Mouse (Mus musculus): ENCODE measurements around the gene Zfp281.

Gene Zfp281

GRCm38 (mm10) chr1:136624146-136625018, at the start of gene Zfp281:
TSS of gene Zfp281 (plus strand) at chr1:136624901.
- DNase-seq (ENCODE audit: extremely low spot score, low spot score): peak; percentile 98

- no peak for DNase-seq (ENCODE audit: extremely low spot score, low spot score)
Observed at GRCm38 (mm10) chr1:136577890-136578663, 46.6 kb upstream of the Zfp281 start.

- DNase-seq (ENCODE audit: extremely low spot score, low spot score): no peak
Observed at GRCm38 (mm10) chr1:136579360-136579759, 45.3 kb upstream of the Zfp281 start.

DNA sequence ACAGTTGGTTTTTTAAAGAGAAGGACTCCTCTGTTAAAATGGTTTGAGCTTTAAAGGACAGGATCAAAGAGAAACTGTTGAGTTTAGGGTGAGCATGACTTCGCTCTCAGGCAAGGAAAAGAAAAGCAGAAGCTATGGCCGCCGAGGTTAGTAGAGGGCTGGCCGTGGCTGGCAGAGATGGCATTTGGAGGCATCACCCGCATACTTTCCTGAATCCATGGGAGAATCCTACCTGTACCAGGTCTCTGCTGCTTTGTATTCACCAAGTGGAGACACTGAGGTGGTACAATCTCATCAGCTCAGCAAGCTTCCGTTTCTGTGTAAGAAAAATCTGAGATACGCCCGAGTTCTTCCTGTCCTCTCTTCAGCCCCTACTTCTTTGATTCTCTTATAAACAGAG, 44.4 kb upstream of the Zfp281 start:
- DNase-seq (ENCODE audit: extremely low spot score, low spot score): no peak

DNA sequence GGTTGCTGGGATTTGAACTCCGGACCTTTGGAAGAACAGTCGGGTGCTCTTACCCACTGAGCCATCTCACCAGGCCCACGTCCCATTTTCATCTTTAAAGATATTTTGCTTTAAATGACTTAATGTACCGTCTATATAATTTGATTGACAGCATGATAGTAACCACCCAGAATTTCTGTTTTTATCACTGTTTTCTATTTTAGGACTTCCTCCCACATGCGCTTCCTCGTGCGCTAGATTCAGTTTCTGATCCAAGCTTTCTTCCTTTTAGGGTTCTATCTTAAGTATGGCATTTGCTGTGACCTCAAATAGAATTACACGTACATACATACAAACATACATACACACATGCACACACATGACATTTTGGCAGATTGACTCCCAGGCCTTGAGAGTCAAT, 42.9 kb upstream of the Zfp281 start:
- DNase-seq (ENCODE audit: extremely low spot score, low spot score): no peak

DNA sequence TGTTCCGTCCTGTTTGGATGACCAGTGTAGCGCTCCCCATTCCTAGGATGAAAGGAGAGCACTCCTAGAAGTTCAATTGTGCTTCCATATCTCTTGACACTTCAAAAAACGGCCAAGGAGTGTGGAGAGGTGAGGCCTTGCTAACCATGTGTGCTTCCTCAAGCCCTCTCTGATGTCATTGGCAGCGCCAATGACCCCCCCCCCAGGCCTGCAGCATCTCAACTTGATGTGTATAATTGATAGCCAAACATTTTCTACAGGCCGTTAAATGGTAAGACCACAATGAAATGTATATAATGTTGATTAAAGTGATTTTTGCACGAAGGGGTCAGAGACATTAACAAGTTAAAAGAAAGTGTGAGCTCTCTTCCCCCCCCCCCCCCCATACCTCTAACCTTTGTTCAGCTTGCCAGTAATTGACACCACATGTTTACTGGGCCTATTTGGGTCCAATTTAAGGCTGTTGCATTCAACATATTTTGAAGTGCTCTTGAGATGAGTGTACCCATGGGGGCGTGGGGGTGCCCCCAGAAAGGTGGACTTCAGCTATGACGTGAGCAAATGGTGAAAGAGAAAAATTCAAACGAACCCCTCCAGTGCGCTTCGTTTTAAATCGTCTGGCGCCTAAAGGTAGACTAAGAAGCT, 36.8 kb upstream of the Zfp281 start:
- no peak for DNase-seq (ENCODE audit: extremely low spot score, low spot score)

- peak; percentile 47 for DNase-seq (ENCODE audit: extremely low spot score, low spot score)
Observed at GRCm38 (mm10) chr1:136588908-136589307, 35.8 kb upstream of the Zfp281 start.

- DNase-seq (ENCODE audit: extremely low spot score, low spot score): no peak
Observed at GRCm38 (mm10) chr1:136592741-136593140, 32.0 kb upstream of the Zfp281 start.

DNA sequence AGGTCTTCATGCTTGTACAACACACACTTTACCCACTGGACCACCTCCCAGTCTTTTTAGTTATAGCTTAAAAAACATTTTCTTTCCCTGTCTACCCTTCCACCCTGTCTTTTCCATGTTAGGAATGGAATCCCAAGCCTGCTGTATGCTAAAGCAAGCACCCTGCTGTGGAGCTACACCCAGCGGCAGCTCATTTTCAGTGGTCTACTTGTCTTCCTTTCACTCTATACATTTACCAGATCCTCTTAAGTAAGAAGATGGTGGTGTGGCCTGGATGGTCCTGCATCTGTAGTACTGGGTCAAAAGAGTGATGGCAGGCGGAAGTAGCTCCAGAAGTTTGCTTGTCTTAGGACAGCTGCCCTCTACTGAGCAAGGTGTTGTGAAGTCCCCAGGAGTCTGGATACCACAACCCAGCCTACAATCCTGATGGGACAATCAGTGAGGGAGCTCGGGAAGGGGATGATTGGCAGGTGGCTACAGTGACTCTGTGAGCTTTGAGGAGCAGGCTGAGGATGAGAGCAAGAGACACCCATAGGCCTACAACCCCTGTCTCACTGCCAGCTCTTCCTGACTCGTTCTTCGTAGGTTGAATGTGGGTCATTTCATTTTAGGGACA, 30.4 kb upstream of the Zfp281 start:
- DNase-seq (ENCODE audit: extremely low spot score, low spot score): no peak

DNA sequence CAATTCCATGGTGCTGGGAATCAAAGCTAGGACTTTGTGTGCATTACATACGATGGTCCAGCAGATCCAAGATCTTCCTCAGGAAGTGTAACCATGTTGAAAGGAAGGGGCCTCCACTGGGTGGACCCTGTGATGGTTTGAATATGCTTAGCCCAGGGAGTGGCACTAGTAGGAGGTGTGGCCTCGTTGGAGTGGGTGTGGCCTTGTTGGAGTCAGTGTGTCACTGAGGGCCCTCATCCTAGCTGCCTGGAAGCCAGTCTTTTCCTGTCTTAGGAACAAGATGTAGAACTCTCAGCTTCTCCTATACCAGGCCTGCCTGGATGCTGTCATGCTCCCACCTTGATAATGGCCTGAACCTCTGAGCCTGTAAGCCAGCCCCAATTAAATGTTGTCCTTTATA, 27.9 kb upstream of the Zfp281 start:
- no peak for DNase-seq (ENCODE audit: extremely low spot score, low spot score)

- DNase-seq (ENCODE audit: extremely low spot score, low spot score): no peak
Observed at GRCm38 (mm10) chr1:136598286-136598685, 26.4 kb upstream of the Zfp281 start.

GRCm38 (mm10) chr1:136600067-136600466, 24.6 kb upstream of the Zfp281 start:
- DNase-seq (ENCODE audit: extremely low spot score, low spot score): no peak

- no peak for DNase-seq (ENCODE audit: extremely low spot score, low spot score)
Observed at GRCm38 (mm10) chr1:136600647-136601345, 23.9 kb upstream of the Zfp281 start.

DNA sequence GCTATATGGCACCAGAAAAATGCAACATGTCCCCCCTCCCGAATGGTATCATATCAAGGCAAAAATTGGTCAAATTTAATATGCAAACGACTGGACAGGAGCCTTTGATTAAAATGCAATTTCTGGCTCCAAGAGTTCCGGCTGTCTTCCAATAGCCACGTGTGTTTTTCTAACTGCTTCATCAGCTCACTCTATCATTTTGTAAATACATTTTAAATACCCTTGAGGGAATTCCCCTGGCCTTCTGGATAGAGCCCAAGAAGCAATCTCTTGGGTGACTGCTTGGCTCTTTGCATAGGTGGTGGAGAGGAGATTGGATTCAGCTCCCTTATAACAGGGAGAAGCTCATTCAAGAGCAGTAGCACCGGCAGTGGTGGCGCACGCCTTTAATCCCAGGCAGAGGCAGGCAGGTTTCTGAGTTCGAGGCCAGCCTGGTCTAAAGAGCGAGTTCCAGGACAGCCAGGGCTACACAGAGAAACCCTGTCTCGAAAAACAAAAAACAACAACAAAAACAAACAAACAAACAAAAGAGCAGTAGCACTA, 23.3 kb upstream of the Zfp281 start:
- no peak for DNase-seq (ENCODE audit: extremely low spot score, low spot score)

DNA sequence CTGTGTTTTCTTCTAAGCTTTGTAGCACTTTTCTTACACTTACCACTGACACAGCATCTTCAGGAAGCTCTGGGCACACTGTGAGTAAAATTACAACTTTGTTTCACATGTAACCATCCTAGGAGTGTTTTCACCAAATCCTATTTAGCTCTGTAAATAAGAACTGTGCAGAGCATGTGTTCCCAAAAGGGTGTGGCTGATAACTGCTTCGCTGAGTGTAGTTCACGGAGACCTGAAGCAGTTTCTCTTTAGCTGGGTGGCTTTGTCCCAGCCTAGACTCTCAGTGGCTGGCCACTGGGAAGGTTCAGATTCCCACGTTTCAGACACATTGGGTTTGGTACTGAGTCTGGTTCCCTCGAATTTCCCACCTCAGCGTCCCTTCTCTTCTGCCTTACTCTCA, 22.4 kb upstream of the Zfp281 start:
- no peak for DNase-seq (ENCODE audit: extremely low spot score, low spot score)

GRCm38 (mm10) chr1:136604190-136604589, 20.5 kb upstream of the Zfp281 start:
- no peak for DNase-seq (ENCODE audit: extremely low spot score, low spot score)

DNA sequence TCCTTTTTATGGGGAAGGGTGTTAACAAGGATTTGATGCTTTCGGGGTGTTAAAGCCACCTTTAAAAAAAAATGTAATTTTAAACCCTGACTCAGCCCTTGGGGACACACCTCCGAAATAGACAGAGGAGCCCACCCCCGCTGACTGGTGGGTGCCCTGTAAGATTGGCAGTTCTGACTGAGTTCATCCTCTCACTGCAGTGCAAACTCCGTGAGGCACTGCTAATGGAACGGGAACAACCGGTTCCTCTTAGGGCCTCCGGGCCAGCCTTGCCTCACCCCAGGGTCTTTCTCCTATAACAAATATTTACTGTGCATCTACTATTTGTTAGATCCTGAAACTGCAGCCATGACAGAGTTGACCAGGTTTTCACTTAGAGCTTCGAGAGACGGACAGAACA, 18.9 kb upstream of the Zfp281 start:
- DNase-seq (ENCODE audit: extremely low spot score, low spot score): no peak

- DNase-seq (ENCODE audit: extremely low spot score, low spot score): no peak
Observed at GRCm38 (mm10) chr1:136606278-136606677, 18.4 kb upstream of the Zfp281 start.

DNA sequence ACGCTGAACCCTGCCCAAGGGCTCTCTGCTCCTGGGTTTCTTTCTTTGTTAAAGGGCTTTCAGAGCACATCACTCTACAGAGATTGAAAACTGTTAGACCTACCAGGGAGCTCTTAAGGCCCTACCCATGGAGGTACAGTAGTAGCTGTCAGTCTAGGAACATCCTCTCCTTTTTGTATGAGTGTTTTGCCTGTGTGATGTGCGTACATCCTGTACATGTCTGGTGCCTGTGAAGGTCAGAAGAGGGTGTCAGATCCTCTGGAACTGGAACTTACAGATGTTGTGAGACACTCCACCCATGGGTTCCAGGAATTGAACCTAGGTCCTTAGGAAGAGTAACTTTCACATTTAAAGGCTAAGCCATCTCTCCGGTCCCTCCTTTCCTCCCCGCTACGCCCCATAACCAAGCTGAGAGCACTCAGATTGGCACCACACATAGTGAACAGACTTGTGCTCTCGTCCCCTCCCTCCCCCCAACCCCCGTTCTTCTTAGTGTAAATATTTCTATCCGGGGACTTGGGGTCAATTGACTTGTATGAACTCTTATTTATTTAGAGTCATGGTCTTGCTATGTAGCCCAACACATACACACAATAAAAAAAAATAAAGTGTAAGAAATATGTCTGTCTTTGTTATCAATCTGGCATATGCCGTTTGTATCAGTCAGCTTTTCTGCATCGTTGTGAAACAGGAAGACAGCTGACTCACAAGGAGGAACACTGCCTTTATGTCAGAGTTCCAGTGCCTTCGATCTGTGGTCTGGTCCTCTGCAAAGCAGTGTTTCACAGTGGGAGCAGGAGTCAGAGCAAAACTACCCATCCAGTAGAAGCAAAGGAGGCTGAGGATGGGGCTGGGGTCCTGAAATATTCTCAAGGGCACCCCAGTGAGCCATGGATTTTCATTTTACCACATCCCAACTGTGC, 16.1 kb upstream of the Zfp281 start:
- DNase-seq (ENCODE audit: extremely low spot score, low spot score): no peak

GRCm38 (mm10) chr1:136611803-136612202, 12.9 kb upstream of the Zfp281 start:
- DNase-seq (ENCODE audit: extremely low spot score, low spot score): no peak

All from neural tube, embryonic 10.5 days (tissue).